Mouse (Mus musculus): ENCODE results near the gene Krtap28-10.

GRCm38 (mm10) chr1:83038109-83038672 lies 4.1 kb downstream of the Krtap28-10 start, which contains the start of gene Slc19a3:
- TF ChIP-seq EP300 (IDR thresholded peaks at IDR 0.05; ENCODE audit: low read length) (no peak), HCFC1 (IDR thresholded peaks at IDR 0.05; ENCODE audit: low read depth, low read length) (0 out of 2 replicates have a peak, but pooled peaks have one; percentile 12), CTCF (conservative IDR thresholded peaks at IDR 0.05 in 1 of 2, IDR thresholded peaks at IDR 0.05 in 1 of 2; ENCODE audit: low read depth in 2 of 2, low read length in 2 of 2) (no peak), E2F4 (IDR thresholded peaks at IDR 0.05; ENCODE audit: insufficient replicate concordance, low read depth, low read length) (no peak), ZMIZ1 (IDR thresholded peaks at IDR 0.05; ENCODE audit: low read depth, low read length) (no peak), TBP (conservative IDR thresholded peaks at IDR 0.05; ENCODE audit: low read depth, low read length) (no peak), POLR2AphosphoS2 (IDR thresholded peaks at IDR 0.05; ENCODE audit: low read depth, low read length) (no peak), MYC (IDR thresholded peaks at IDR 0.05; ENCODE audit: low read depth, low read length) (no peak), USF2 (conservative IDR thresholded peaks at IDR 0.05; ENCODE audit: low read depth, low read length) (no peak), ZC3H11A (IDR thresholded peaks at IDR 0.05; ENCODE audit: low read depth, low read length) (no peak), IRF4 (IDR thresholded peaks at IDR 0.05; ENCODE audit: low read depth, low read length) (no peak), MAFK (IDR thresholded peaks at IDR 0.05; ENCODE audit: insufficient replicate concordance, low read length) (no peak)
